Comparison of ENCODE assay signal across 14 mouse cellular contexts in the genomic region with DNA sequence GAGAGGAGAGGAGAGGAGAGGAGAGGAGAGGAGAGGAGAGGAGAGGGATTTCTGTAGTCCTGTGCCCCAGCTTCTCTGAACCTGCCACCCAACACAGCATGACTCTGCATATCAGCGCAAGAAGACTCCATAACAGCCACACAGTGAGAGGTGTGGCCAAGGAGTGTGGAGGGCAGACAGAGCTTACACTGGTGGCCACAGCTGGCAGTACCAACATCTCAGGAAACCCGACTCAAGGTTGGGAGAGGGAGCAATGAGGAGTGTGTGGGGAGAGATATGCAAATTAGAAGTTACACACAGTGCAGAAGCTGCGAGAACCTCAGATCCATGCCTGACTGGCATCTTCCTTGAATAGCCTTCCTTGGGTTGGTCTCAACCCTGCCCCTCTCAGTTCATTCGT.
DNase-seq lines count a peak whose midpoint lies in the region; ATAC-seq and TF ChIP-seq lines count a peak whose summit lies in the region.
"Had no signal": no experiment of that assay in that cellular context is flagged by ENCODE, and none has a peak within 500 bp of the region (broad histone marks: within the 10 kb centered on the region; RNA-seq: fewer than 3 reads in every experiment).

No protein-coding gene starts in this region.

- H3K9ac ChIP-seq in intestine, embryonic 15.5 days, result no peak overlapping the region
- no peak overlapping the region for H3K9ac ChIP-seq in intestine, postnatal 0 days (ENCODE audit: low read depth, low read length)
- peak overlapping the region; percentile 72 for H3K9ac ChIP-seq in liver, embryonic 13.5 days
- H3K9ac ChIP-seq in stomach, embryonic 14.5 days (replicated peaks; ENCODE audit: low read depth, low read length), result no peak overlapping the region
- H3K9ac ChIP-seq: limb, embryonic 15.5 days had no signal

- no peaks in the 10 kb centered on the region for H3K27me3 ChIP-seq in intestine, embryonic 15.5 days (replicated peaks)
- no peaks in the 10 kb centered on the region for H3K27me3 ChIP-seq in intestine, postnatal 0 days (replicated peaks; ENCODE audit: control insufficient read depth, insufficient read depth, low read length)
- H3K27me3 ChIP-seq in liver, embryonic 13.5 days, result peaks cover 2% of the 10 kb centered on the region; the same call in 1 of the 2 replicates
- H3K27me3 ChIP-seq in stomach, embryonic 14.5 days (ENCODE audit: control insufficient read depth, insufficient read depth, low read length), result no peaks in the 10 kb centered on the region
- H3K27me3 ChIP-seq: limb, embryonic 15.5 days had no signal

- no peaks in the 10 kb centered on the region for H3K9me3 ChIP-seq in intestine, embryonic 15.5 days
- H3K9me3 ChIP-seq in intestine, postnatal 0 days (ENCODE audit: control insufficient read depth), result no peaks in the 10 kb centered on the region
- no peaks in the 10 kb centered on the region for H3K9me3 ChIP-seq in liver, embryonic 13.5 days (replicated peaks)
- H3K9me3 ChIP-seq in stomach, embryonic 14.5 days (ENCODE audit: control insufficient read depth, low read depth, low read length), result no peaks in the 10 kb centered on the region
- H3K9me3 ChIP-seq: G1E; limb, embryonic 15.5 days had no signal

- peak; percentile 52; the same call in 1 of the 2 replicates for ATAC-seq in intestine, embryonic 15.5 days
- ATAC-seq in intestine, postnatal 0 days, result no peak
- peak; percentile 92 for ATAC-seq in common myeloid progenitor, adult 5-6 weeks (replicated peaks; ENCODE audit: low read depth, poor library complexity, severe bottlenecking)
- peak; percentile 88 for ATAC-seq in liver, embryonic 13.5 days (ENCODE audit: low read depth)
- peak; percentile 59; the same call in 1 of the 2 replicates for ATAC-seq in stomach, embryonic 14.5 days (ENCODE audit: insufficient number of reproducible peaks, insufficient read depth, low FRiP score, low read depth)
- ATAC-seq: inflammation-experienced regulatory T-cells, adult 6 months had no signal

- H3K36me3 ChIP-seq in intestine, embryonic 15.5 days, result no peaks in the 10 kb centered on the region
- no peaks in the 10 kb centered on the region for H3K36me3 ChIP-seq in intestine, postnatal 0 days (ENCODE audit: control insufficient read depth, insufficient read depth)
- no peaks in the 10 kb centered on the region for H3K36me3 ChIP-seq in liver, embryonic 13.5 days
- H3K36me3 ChIP-seq in stomach, embryonic 14.5 days (ENCODE audit: control insufficient read depth, insufficient read depth, low read length), result no peaks in the 10 kb centered on the region
- H3K36me3 ChIP-seq: G1E; limb, embryonic 15.5 days had no signal

- H3K4me1 ChIP-seq in intestine, embryonic 15.5 days (replicated peaks), result 0 out of 2 replicates have a peak, but pooled peaks cover 17% of the 10 kb centered on the region
- H3K4me1 ChIP-seq in intestine, postnatal 0 days (replicated peaks; ENCODE audit: control insufficient read depth, insufficient read depth, low read length), result no peaks in the 10 kb centered on the region
- peaks cover 87% of the 10 kb centered on the region for H3K4me1 ChIP-seq in liver, embryonic 13.5 days (replicated peaks)
- H3K4me1 ChIP-seq in stomach, embryonic 14.5 days (ENCODE audit: control insufficient read depth, insufficient read depth, low read length), result peaks cover 26% of the 10 kb centered on the region; the same call in 1 of the 2 replicates

- WGBS in intestine, embryonic 15.5 days, result 69% methylated on average over 4 of the region's 4 CpGs
- WGBS in intestine, postnatal 0 days, result 51% methylated on average over 4 of the region's 4 CpGs
- WGBS in liver, embryonic 13.5 days (ENCODE audit: insufficient replicate concordance), result 14% methylated on average over 4 of the region's 4 CpGs
- WGBS in stomach, embryonic 14.5 days, result 69% methylated on average over 4 of the region's 4 CpGs

- H3K4me2 ChIP-seq in intestine, embryonic 15.5 days (replicated peaks), result no peak overlapping the region
- no peak overlapping the region for H3K4me2 ChIP-seq in intestine, postnatal 0 days (replicated peaks; ENCODE audit: low read depth)
- H3K4me2 ChIP-seq in liver, embryonic 13.5 days, result peak overlapping the region; percentile 69
- no peak overlapping the region for H3K4me2 ChIP-seq in stomach, embryonic 14.5 days (replicated peaks; ENCODE audit: low read depth, low read length)
- H3K4me2 ChIP-seq: limb, embryonic 15.5 days had no signal

- H3K27ac ChIP-seq in intestine, embryonic 15.5 days, result no peak overlapping the region
- no peak overlapping the region for H3K27ac ChIP-seq in intestine, postnatal 0 days (ENCODE audit: low read depth, low read length)
- H3K27ac ChIP-seq in liver, embryonic 13.5 days, result peak overlapping the region; percentile 99
- H3K27ac ChIP-seq in stomach, embryonic 14.5 days (ENCODE audit: low read length), result no peak overlapping the region
- H3K27ac ChIP-seq: limb, embryonic 15.5 days had no signal

- DNase-seq in liver, embryonic 13.5 days, result peak; percentile 74
- no peak for DNase-seq in embryo, embryonic 11 days
- no peak for DNase-seq in ovary, adult 18-20 months (ENCODE audit: low spot score)
- no peak for DNase-seq in right cerebral cortex, postnatal 36 days (ENCODE audit: low spot score in 2 of 2)
- DNase-seq: cerebellum, adult 9-10 months; heart, postnatal 36 days; kidney, postnatal 25 days had no signal

- H3K4me3 ChIP-seq in intestine, embryonic 15.5 days (replicated peaks), result no peak overlapping the region
- H3K4me3 ChIP-seq in intestine, postnatal 0 days (ENCODE audit: low read depth, low read length), result no peak overlapping the region
- peak overlapping the region; percentile 37; the same call in 1 of the 2 replicates for H3K4me3 ChIP-seq in liver, embryonic 13.5 days (replicated peaks)
- H3K4me3 ChIP-seq in stomach, embryonic 14.5 days (ENCODE audit: low read depth, low read length), result no peak overlapping the region
- H3K4me3 ChIP-seq: limb, embryonic 15.5 days had no signal

- no peak for TF ChIP-seq CTCF in intestine, postnatal 0 days (IDR thresholded peaks at IDR 0.05; ENCODE audit: low read depth)
